Mouse (Mus musculus) embryonic facial prominence, embryonic 14.5 days (tissue): ENCODE results near the gene Olfr691. TPM values are rescaled to one million over a fixed set of nuclear protein-coding genes. Genes with fewer than 3 reads are reported as not detected.

Source experiments
- ATAC-seq: fragments of 200-750 bp; cut with Nextera tagmentation; 2 replicates; pipeline ENCODE4 v1.8.0; 2017; ENCODE audit warnings: low read depth, moderate number of reproducible peaks, moderate TSS enrichment
- DNase-seq: peaks from one replicate; pipeline ENCODE4 v3.0.0-alpha.2; 2015; ENCODE audit warnings: low spot score
- H3K27ac ChIP-seq: fragments of 300-500 bp; sonication (generic); replicated peaks from 2 replicates; pipeline ENCODE4 v1.5.1; 2014; ENCODE audit warnings: low read depth, mild to moderate bottlenecking, low read length, moderate library complexity
- H3K27me3 ChIP-seq: fragments of 300-500 bp; sonication (generic); replicated peaks from 2 replicates; pipeline ENCODE4 v1.6.1; 2014; ENCODE audit warnings: low read length; ENCODE audit not compliant: control insufficient read depth, insufficient read depth
- H3K36me3 ChIP-seq: fragments of 300-500 bp; sonication (generic); 2 replicates; pipeline ENCODE4 v1.6.1; 2014; ENCODE audit warnings: low read length, mixed read lengths; ENCODE audit not compliant: control insufficient read depth, insufficient read depth
- H3K4me1 ChIP-seq: fragments of 300-500 bp; sonication (generic); 2 replicates; pipeline ENCODE4 v1.6.1; 2014; ENCODE audit warnings: antibody characterized with exemption, low read length; ENCODE audit not compliant: control insufficient read depth, insufficient read depth
- H3K4me2 ChIP-seq: fragments of 300-500 bp; sonication (generic); 2 replicates; pipeline ENCODE4 v1.6.1; 2014; ENCODE audit warnings: low read depth, mild to moderate bottlenecking, low read length, moderate library complexity, mixed read lengths
- H3K4me3 ChIP-seq: fragments of 300-500 bp; sonication (generic); 2 replicates; pipeline ENCODE4 v1.5.1; 2014; ENCODE audit warnings: low read depth, mild to moderate bottlenecking, low read length
- H3K9ac ChIP-seq: fragments of 300-500 bp; sonication (generic); 2 replicates; pipeline ENCODE4 v1.6.1; 2014; ENCODE audit warnings: low read depth, mild to moderate bottlenecking, low read length, moderate library complexity, mixed read lengths
- H3K9me3 ChIP-seq: fragments of 300-500 bp; sonication (generic); 2 replicates; pipeline ENCODE4 v1.6.1; 2016; ENCODE audit warnings: low read length; ENCODE audit not compliant: control insufficient read depth
- WGBS: fragments of 180-500 bp; shearing (Covaris S2); extraction: QIAGEN DNeasy Blood & Tissue Kit; methylation state at CpG from one replicate; pipeline ENCODE4 v1.1.7; 2014; 5-methylcytosine and 5-hydroxymethylcytosine counted together
- polyA plus RNA-seq: library from polyadenylated mRNA; unstranded; fragments of >200 nt; fragmentation: Nextera tagmentation; extraction: Ambion mirVana; gene quantifications from 2 replicates; pipeline ENCODE4 v1.2.1, GENCODE M21; 2014

Gene Olfr691
- polyA plus RNA-seq: 0.34 TPM in 1 of 2 replicates, not detected in the other

- Histone ChIP-seq H3K27me3 (no peaks in the 10 kb centered on the region), H3K27ac (no peak within 1 kb of the TSS), H3K36me3 (no peaks in the 10 kb centered on the region), H3K4me2 (no peak within 1 kb of the TSS), H3K9ac (no peak within 1 kb of the TSS), H3K4me1 (no peaks in the 10 kb centered on the region), H3K9me3 (no peaks in the 10 kb centered on the region), H3K4me3 (no peak within 1 kb of the TSS)
- 66% methylated on average over 1 of the region's 1 CpGs for WGBS
- no peak for ATAC-seq
- no peak for DNase-seq
Measured at GRCm38 (mm10) chr7:105342170-105342569, at the start of gene Olfr691. Gene Olfr691 (minus strand): TSS chr7:105342270.

GRCm38 (mm10) chr7:105390236-105390635 lies 48.2 kb upstream of the Olfr691 start:
- H3K4me3 ChIP-seq: no peak overlapping the region
- no peaks in the 10 kb centered on the region for H3K9me3 ChIP-seq
- peaks cover 66% of the 10 kb centered on the region for H3K36me3 ChIP-seq
- no peaks in the 10 kb centered on the region for H3K27me3 ChIP-seq
- no peaks in the 10 kb centered on the region for H3K4me1 ChIP-seq
- 93% methylated on average over 2 of the region's 2 CpGs for WGBS
- no peak overlapping the region for H3K27ac ChIP-seq
- H3K9ac ChIP-seq: no peak overlapping the region
- no peak overlapping the region for H3K4me2 ChIP-seq
- ATAC-seq: no peak
- DNase-seq: no peak

- H3K36me3 ChIP-seq: peaks cover 86% of the 10 kb centered on the region
- WGBS: 95% methylated on average over 2 of the region's 2 CpGs
- DNase-seq: no peak
Measured at GRCm38 (mm10) chr7:105387696-105388095, 45.6 kb upstream of the Olfr691 start.

GRCm38 (mm10) chr7:105380329-105380728 lies 38.3 kb upstream of the Olfr691 start:
- ATAC-seq: no peak
- no peak overlapping the region for H3K9ac ChIP-seq
- no peak overlapping the region for H3K4me2 ChIP-seq
- H3K4me1 ChIP-seq: no peaks in the 10 kb centered on the region
- H3K27ac ChIP-seq: no peak overlapping the region
- H3K4me3 ChIP-seq: no peak overlapping the region
- no peak for DNase-seq
- H3K9me3 ChIP-seq: no peaks in the 10 kb centered on the region
- 93% methylated on average over 3 of the region's 3 CpGs for WGBS
- H3K36me3 ChIP-seq: peaks cover 92% of the 10 kb centered on the region
- no peaks in the 10 kb centered on the region for H3K27me3 ChIP-seq

More at GRCm38 (mm10) chr7:105387696-105388095, 45.6 kb upstream of the Olfr691 start:
- no peaks in the 10 kb centered on the region for H3K27me3 ChIP-seq
- H3K9ac ChIP-seq: no peak overlapping the region
- H3K4me3 ChIP-seq: no peak overlapping the region
- no peak overlapping the region for H3K4me2 ChIP-seq
- H3K27ac ChIP-seq: no peak overlapping the region
- no peaks in the 10 kb centered on the region for H3K4me1 ChIP-seq
- no peaks in the 10 kb centered on the region for H3K9me3 ChIP-seq
- ATAC-seq: no peak

- Histone ChIP-seq H3K9ac (no peak within 1 kb of the TSS), H3K4me1 (no peaks in the 10 kb centered on the region), H3K4me3 (no peak within 1 kb of the TSS), H3K27me3 (no peaks in the 10 kb centered on the region), H3K4me2 (no peak within 1 kb of the TSS), H3K36me3 (peaks cover 59% of the 10 kb centered on the region), H3K9me3 (no peaks in the 10 kb centered on the region), H3K27ac (no peak within 1 kb of the TSS)
- 80% methylated on average over 1 of the region's 1 CpGs for WGBS
- DNase-seq (no peak), ATAC-seq (no peak)
Measured at GRCm38 (mm10) chr7:105374866-105375265, 32.8 kb upstream of the Olfr691 start, which contains the start of gene Gm5901. Gene Gm5901 (plus strand): TSS chr7:105375038.

- WGBS: 94% methylated on average over 3 of the region's 3 CpGs
- no peak for DNase-seq
Measured at GRCm38 (mm10) chr7:105373976-105374375, 31.9 kb upstream of the Olfr691 start.

GRCm38 (mm10) chr7:105373509-105373908 lies 31.4 kb upstream of the Olfr691 start:
- Histone ChIP-seq H3K4me2 (no peak overlapping the region), H3K9me3 (no peaks in the 10 kb centered on the region), H3K4me3 (no peak overlapping the region), H3K9ac (no peak overlapping the region), H3K4me1 (no peaks in the 10 kb centered on the region), H3K27ac (no peak overlapping the region), H3K36me3 (peaks cover 45% of the 10 kb centered on the region), H3K27me3 (no peaks in the 10 kb centered on the region)
- 93% methylated on average over 4 of the region's 4 CpGs for WGBS
- DNase-seq: no peak
- ATAC-seq: no peak

More at GRCm38 (mm10) chr7:105373976-105374375, 31.9 kb upstream of the Olfr691 start:
- ATAC-seq: no peak
- no peak overlapping the region for H3K4me2 ChIP-seq
- no peaks in the 10 kb centered on the region for H3K27me3 ChIP-seq
- no peak overlapping the region for H3K9ac ChIP-seq
- H3K4me3 ChIP-seq: no peak overlapping the region
- H3K27ac ChIP-seq: no peak overlapping the region
- H3K9me3 ChIP-seq: no peaks in the 10 kb centered on the region
- no peaks in the 10 kb centered on the region for H3K4me1 ChIP-seq
- H3K36me3 ChIP-seq: peaks cover 50% of the 10 kb centered on the region

GRCm38 (mm10) chr7:105372912-105373311 lies 30.8 kb upstream of the Olfr691 start:
- DNase-seq (no peak), ATAC-seq (no peak)
- Histone ChIP-seq H3K4me2 (no peak overlapping the region), H3K36me3 (peaks cover 39% of the 10 kb centered on the region), H3K27ac (no peak overlapping the region), H3K9me3 (no peaks in the 10 kb centered on the region), H3K27me3 (no peaks in the 10 kb centered on the region), H3K4me3 (no peak overlapping the region), H3K9ac (no peak overlapping the region), H3K4me1 (no peaks in the 10 kb centered on the region)
- 92% methylated on average over 1 of the region's 1 CpGs for WGBS

- H3K4me2 ChIP-seq: no peak overlapping the region
- WGBS: 92% methylated on average over 4 of the region's 4 CpGs
- no peak overlapping the region for H3K27ac ChIP-seq
- peaks cover 8% of the 10 kb centered on the region; the same call in 1 of the 2 replicates for H3K36me3 ChIP-seq
- no peak for DNase-seq
- H3K4me3 ChIP-seq: no peak overlapping the region
- no peak for ATAC-seq
- no peaks in the 10 kb centered on the region for H3K4me1 ChIP-seq
- H3K9me3 ChIP-seq: no peaks in the 10 kb centered on the region
- H3K27me3 ChIP-seq: no peaks in the 10 kb centered on the region
- H3K9ac ChIP-seq: no peak overlapping the region
Measured at GRCm38 (mm10) chr7:105368521-105368920, 26.5 kb upstream of the Olfr691 start.
